Mouse (Mus musculus) embryonic fibroblast, embryonic 13.5 days (primary cell): ENCODE measurements around the gene Glt8d1.
A peak's percentile ranks its signal among the peaks of the same experiment; 100 is the strongest.

ENCODE experiments used
- CTCF ChIP-seq: IDR thresholded peaks from 2 replicates; pipeline ENCODE4 v1.5.1; 2011; ENCODE audit warnings: mild to moderate bottlenecking, control low read depth, low read length, moderate library complexity, borderline replicate concordance; ENCODE audit not compliant: insufficient read depth
- POLR2A ChIP-seq: IDR thresholded peaks from 2 replicates; pipeline ENCODE4 v1.6.1; 2011; ENCODE audit warnings: low read depth, mild to moderate bottlenecking, control low read depth, low read length, moderate library complexity

DNA sequence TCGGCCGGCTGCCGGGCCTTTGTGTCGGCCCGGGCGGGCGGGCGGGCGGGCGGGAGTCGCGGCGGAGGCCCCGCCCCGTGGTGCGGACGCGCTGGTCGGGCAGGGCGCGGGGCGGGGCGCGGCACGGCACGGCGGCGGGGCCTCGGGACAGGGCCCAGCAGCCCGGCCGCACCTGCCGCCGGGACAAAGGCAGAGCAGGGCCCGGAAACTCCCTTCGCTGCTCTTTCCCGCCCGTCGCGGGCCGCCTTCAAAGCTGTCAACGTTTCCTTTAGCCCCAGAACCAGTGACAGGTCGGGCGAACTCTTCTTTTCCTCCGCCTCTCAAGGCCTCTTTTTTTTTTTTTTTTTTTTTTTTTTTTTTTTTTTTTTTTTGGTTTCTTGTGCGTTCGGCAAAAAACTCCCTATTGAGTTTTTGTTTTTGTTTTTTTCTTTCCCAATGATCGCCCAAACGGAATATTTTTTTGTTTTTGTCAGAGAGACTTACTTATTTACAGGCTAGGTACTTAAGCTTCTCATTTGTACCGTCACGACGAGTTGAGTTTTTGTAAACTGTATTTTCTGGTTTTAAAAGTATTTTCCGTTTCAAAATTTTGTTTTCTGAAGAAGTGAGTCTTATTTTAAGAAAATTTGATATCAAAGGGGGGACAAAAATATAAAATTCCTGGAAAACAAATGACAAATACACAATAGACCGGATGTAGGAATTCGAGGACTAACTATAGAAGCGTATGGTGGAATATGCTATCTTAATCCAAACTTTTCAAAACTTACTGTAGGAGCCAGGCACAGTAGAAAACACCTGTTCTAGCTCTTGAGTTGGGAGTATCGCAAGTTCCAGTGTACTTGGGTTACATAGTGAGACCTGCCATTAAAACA lies 18.4 kb downstream of the Glt8d1 start:
- peak; percentile 68 for TF ChIP-seq POLR2A
- TF ChIP-seq CTCF: no peak
